Mouse (Mus musculus) spleen, adult 2 months (tissue): ENCODE measurements around the gene Olfr374.

Experiments
- CTCF ChIP-seq: fragments of 200-500 bp; IDR thresholded peaks from 2 replicates; pipeline ENCODE4 v1.5.1; 2011; ENCODE audit warnings: mild to moderate bottlenecking, inconsistent platforms; ENCODE audit not compliant: insufficient read depth, insufficient read length, insufficient replicate concordance; ENCODE audit errors: extremely low read depth
- POLR2A ChIP-seq: fragments of 200-500 bp; IDR thresholded peaks from 2 replicates; pipeline ENCODE4 v1.6.1; 2011; ENCODE audit warnings: low read depth, low read length, inconsistent platforms

DNA sequence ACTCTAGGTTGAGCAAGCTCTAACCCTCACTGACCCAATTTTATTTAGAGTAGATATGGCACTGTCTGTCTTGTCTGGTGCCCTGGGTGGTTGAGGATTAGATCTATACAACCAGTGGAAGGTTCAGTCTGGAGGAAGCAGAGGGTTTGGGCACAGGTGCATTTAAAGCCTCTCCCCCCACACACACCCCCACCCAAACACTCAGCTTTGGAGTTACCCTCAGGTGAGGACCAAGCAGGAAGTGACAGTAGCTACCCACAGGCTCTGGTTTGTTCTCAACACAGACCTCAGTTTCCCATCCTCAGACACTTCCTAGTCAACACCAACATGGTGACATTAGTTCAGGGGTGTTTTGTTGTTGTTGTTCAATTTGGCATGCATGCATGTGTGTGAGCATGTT, 56.0 kb downstream of the Olfr374 start:
- TF ChIP-seq CTCF (no peak), POLR2A (no peak)
